Mouse (Mus musculus): ENCODE results near the gene Dusp22. TPM values are rescaled to one million over a fixed set of nuclear protein-coding genes. Genes with fewer than 3 reads are reported as not detected.

The Dusp22 gene
- polyA plus RNA-seq, 1 experiment from 2014 or later, result 16.1 TPM

DNA sequence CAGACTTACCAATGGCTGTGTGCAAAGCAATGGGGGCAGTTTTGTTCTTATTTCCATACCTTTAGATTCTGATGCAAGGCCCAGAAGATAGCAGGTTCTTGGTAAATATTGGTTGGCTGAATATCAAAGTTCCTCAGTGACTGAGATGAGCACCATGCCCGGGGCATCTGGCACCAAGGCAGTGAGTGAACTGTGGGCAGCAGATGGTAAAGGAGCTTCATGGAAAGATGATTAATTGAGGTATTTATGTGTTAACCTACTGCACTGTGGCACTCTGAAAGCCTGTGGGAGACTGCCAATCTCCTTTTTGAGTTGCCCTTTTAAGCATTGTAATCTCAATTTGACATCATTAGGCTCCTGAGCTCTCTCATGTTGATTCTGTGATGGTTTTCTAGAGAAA, 9.1 kb upstream of the Dusp22 start:
- Histone ChIP-seq H3K36me3 (no peaks in the 10 kb centered on the region), H3K9me3 (no peaks in the 10 kb centered on the region), H3K4me3 (no peak overlapping the region), H3K27ac (replicated peaks) (no peak overlapping the region), H3K9ac (replicated peaks) (no peak overlapping the region), H3K27me3 (no peaks in the 10 kb centered on the region), H3K4me1 (no peaks in the 10 kb centered on the region), H3K4me2 (replicated peaks) (no peak overlapping the region)
- no peak for ATAC-seq (ENCODE audit: low FRiP score, low read depth)
- WGBS, result 82% methylated on average over 1 of the region's 1 CpGs

GRCm38 (mm10) chr13:30653051-30653450, 6.7 kb upstream of the Dusp22 start:
- Histone ChIP-seq H3K4me3 (no peak overlapping the region), H3K36me3 (no peaks in the 10 kb centered on the region), H3K27me3 (no peaks in the 10 kb centered on the region), H3K9ac (replicated peaks) (no peak overlapping the region), H3K9me3 (no peaks in the 10 kb centered on the region), H3K4me1 (no peaks in the 10 kb centered on the region), H3K27ac (replicated peaks) (no peak overlapping the region), H3K4me2 (replicated peaks) (no peak overlapping the region)
- 64% methylated on average over 4 of the region's 4 CpGs for WGBS
- ATAC-seq (ENCODE audit: low FRiP score, low read depth), result no peak

DNA sequence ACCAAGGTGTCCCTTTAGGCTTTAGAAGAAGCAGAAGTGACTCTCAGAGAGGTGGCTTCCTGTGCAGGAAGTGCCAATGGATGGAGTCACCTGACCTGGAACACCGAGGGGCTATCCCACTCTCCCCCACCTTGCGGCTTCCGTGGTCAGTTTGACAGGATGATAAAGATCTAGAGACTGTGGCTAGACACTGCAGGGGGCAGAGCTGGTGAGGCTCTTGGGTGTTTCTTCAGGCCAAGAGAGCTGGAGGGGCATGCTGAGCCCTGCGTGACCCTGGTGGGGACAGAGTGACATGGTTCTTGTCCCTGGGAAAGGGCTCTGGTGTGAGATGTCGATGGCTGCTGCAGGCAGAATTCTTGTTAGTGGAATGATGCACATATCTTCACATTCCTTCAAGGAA, 5.3 kb upstream of the Dusp22 start:
- Histone ChIP-seq H3K27ac (replicated peaks) (no peak overlapping the region), H3K27me3 (no peaks in the 10 kb centered on the region), H3K4me3 (no peak overlapping the region), H3K9me3 (no peaks in the 10 kb centered on the region), H3K9ac (replicated peaks) (no peak overlapping the region), H3K4me1 (no peaks in the 10 kb centered on the region; the same call in 1 of the 2 replicates), H3K36me3 (no peaks in the 10 kb centered on the region), H3K4me2 (replicated peaks) (no peak overlapping the region)
- WGBS, result 79% methylated on average over 5 of the region's 5 CpGs
- no peak for ATAC-seq (ENCODE audit: low FRiP score, low read depth)

- no peak overlapping the region for H3K4me2 ChIP-seq (replicated peaks)
- H3K4me1 ChIP-seq, result peaks cover 3% of the 10 kb centered on the region
- H3K4me3 ChIP-seq, result no peak overlapping the region
- H3K27me3 ChIP-seq, result no peaks in the 10 kb centered on the region
- 77% methylated on average over 5 of the region's 5 CpGs for WGBS
- H3K9me3 ChIP-seq, result no peaks in the 10 kb centered on the region
- H3K9ac ChIP-seq (replicated peaks), result no peak overlapping the region
- ATAC-seq (ENCODE audit: low FRiP score, low read depth), result no peak
- no peaks in the 10 kb centered on the region for H3K36me3 ChIP-seq
- no peak overlapping the region for H3K27ac ChIP-seq (replicated peaks)
These were observed 2.9 kb upstream of the Dusp22 start for GRCm38 (mm10) chr13:30656909-30657308.

DNA sequence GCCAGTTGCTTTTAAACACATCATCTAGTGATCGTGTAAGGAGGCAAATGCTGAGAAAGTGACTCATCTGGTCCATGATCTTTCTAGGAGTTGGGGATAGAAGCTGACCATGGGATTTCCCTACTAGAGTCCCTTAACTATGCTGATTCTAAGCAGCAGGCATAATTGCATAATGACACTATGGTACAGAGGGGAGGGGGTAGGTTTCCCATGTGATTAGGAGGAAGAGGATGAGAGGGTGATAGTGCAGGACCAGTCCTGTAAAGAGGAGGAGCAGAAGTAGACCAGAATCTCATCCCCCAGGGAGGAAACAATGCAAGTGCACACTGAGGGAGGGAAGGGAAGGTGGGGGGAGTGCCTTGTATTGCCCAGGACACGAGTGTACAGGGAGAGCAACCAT, 2.0 kb upstream of the Dusp22 start:
- no peak overlapping the region for H3K4me2 ChIP-seq (replicated peaks)
- no peaks in the 10 kb centered on the region for H3K27me3 ChIP-seq
- no peaks in the 10 kb centered on the region for H3K9me3 ChIP-seq
- ATAC-seq (ENCODE audit: low FRiP score, low read depth), result no peak
- H3K36me3 ChIP-seq, result no peaks in the 10 kb centered on the region
- no peak overlapping the region for H3K4me3 ChIP-seq
- H3K4me1 ChIP-seq, result peaks cover 3% of the 10 kb centered on the region
- H3K27ac ChIP-seq (replicated peaks), result no peak overlapping the region
- 62% methylated on average over 2 of the region's 2 CpGs for WGBS
- no peak overlapping the region for H3K9ac ChIP-seq (replicated peaks)

- Histone ChIP-seq H3K9ac (replicated peaks) (no peak overlapping the region), H3K4me2 (replicated peaks) (no peak overlapping the region), H3K4me3 (no peak overlapping the region), H3K27me3 (no peaks in the 10 kb centered on the region), H3K36me3 (no peaks in the 10 kb centered on the region), H3K4me1 (peaks cover 3% of the 10 kb centered on the region), H3K27ac (replicated peaks) (no peak overlapping the region), H3K9me3 (no peaks in the 10 kb centered on the region)
- 89% methylated on average over 2 of the region's 2 CpGs for WGBS
- ATAC-seq (ENCODE audit: low FRiP score, low read depth), result no peak
These were observed 1.4 kb upstream of the Dusp22 start for GRCm38 (mm10) chr13:30658201-30658996.

GRCm38 (mm10) chr13:30665261-30665660, 5.5 kb downstream of the Dusp22 start:
- no peak overlapping the region for H3K9ac ChIP-seq (replicated peaks)

GRCm38 (mm10) chr13:30666537-30666936, 6.7 kb downstream of the Dusp22 start:
- H3K27me3 ChIP-seq, result no peaks in the 10 kb centered on the region
- H3K4me2 ChIP-seq (replicated peaks), result no peak overlapping the region
- WGBS, result 92% methylated on average over 10 of the region's 10 CpGs
- H3K36me3 ChIP-seq, result no peaks in the 10 kb centered on the region
- ATAC-seq (ENCODE audit: low FRiP score, low read depth), result no peak
- no peak overlapping the region for H3K9ac ChIP-seq (replicated peaks)
- no peaks in the 10 kb centered on the region for H3K4me1 ChIP-seq
- H3K4me3 ChIP-seq, result no peak overlapping the region
- H3K27ac ChIP-seq (replicated peaks), result no peak overlapping the region
- H3K9me3 ChIP-seq, result no peaks in the 10 kb centered on the region

More at GRCm38 (mm10) chr13:30665261-30665660, 5.5 kb downstream of the Dusp22 start:
- Histone ChIP-seq H3K4me3 (no peak overlapping the region), H3K9me3 (no peaks in the 10 kb centered on the region), H3K36me3 (no peaks in the 10 kb centered on the region), H3K27me3 (no peaks in the 10 kb centered on the region), H3K27ac (replicated peaks) (no peak overlapping the region), H3K4me1 (peaks cover 3% of the 10 kb centered on the region; the same call in 1 of the 2 replicates), H3K4me2 (replicated peaks) (no peak overlapping the region)
- WGBS, result 92% methylated on average over 8 of the region's 8 CpGs
- no peak for ATAC-seq (ENCODE audit: low FRiP score, low read depth)

DNA sequence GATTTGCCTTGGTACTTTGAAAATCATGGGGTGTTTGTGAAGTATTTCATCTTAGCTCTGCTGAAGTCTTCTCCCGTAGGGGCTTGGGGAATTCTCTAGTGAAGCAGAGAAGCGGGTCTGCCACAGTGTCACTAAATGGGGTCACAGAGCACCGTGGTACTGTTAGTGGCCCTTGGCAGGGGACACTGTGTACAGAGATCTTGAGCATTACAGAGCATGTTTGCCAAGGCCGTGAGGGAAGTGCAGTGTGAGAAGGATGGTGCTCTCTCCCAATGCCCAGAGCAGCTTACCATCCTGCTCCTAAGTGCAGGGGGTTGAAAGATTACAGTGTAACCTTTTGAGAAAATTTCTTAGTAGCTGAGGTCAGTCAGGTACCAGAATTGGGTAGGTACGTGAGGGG, 8.5 kb downstream of the Dusp22 start:
- Histone ChIP-seq H3K27ac (replicated peaks) (no peak overlapping the region), H3K4me2 (replicated peaks) (no peak overlapping the region), H3K4me3 (no peak overlapping the region), H3K27me3 (no peaks in the 10 kb centered on the region), H3K36me3 (no peaks in the 10 kb centered on the region), H3K9me3 (no peaks in the 10 kb centered on the region), H3K4me1 (no peaks in the 10 kb centered on the region), H3K9ac (replicated peaks) (no peak overlapping the region)
- ATAC-seq (ENCODE audit: low FRiP score, low read depth), result no peak
- 85% methylated on average over 5 of the region's 5 CpGs for WGBS

DNA sequence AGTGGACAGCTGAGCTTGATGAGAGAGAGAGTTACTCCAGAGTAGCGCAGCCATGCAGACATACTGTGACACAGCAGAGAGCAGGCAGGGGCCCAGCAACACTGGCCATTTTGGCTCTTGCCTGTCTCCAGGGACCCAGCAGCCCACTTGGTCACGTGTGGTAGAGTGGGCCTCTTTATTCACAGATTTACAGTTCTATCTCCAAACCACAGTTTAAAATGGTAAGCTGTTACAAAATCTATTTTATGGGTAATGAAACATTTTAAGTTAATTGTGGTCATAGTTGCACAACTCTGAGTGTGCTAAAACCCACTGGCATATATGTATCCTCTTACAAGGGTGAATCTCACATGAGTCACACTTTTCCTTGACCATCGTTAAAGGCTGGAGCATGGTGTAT, 9.5 kb downstream of the Dusp22 start:
- no peak for ATAC-seq (ENCODE audit: low FRiP score, low read depth)
- H3K9me3 ChIP-seq, result no peaks in the 10 kb centered on the region
- H3K36me3 ChIP-seq, result no peaks in the 10 kb centered on the region
- H3K9ac ChIP-seq (replicated peaks), result no peak overlapping the region
- 90% methylated on average over 3 of the region's 3 CpGs for WGBS
- H3K4me1 ChIP-seq, result no peaks in the 10 kb centered on the region
- no peak overlapping the region for H3K4me3 ChIP-seq
- no peaks in the 10 kb centered on the region for H3K27me3 ChIP-seq
- H3K27ac ChIP-seq (replicated peaks), result no peak overlapping the region
- no peak overlapping the region for H3K4me2 ChIP-seq (replicated peaks)

GRCm38 (mm10) chr13:30673878-30674277, 14.1 kb downstream of the Dusp22 start:
- H3K9me3 ChIP-seq, result no peaks in the 10 kb centered on the region
- no peak overlapping the region for H3K27ac ChIP-seq (replicated peaks)
- no peak overlapping the region for H3K4me2 ChIP-seq (replicated peaks)
- 93% methylated on average over 5 of the region's 5 CpGs for WGBS
- no peaks in the 10 kb centered on the region for H3K4me1 ChIP-seq
- H3K36me3 ChIP-seq, result no peaks in the 10 kb centered on the region
- no peak for ATAC-seq (ENCODE audit: low FRiP score, low read depth)
- H3K9ac ChIP-seq (replicated peaks), result no peak overlapping the region
- no peaks in the 10 kb centered on the region for H3K27me3 ChIP-seq
- no peak overlapping the region for H3K4me3 ChIP-seq

DNA sequence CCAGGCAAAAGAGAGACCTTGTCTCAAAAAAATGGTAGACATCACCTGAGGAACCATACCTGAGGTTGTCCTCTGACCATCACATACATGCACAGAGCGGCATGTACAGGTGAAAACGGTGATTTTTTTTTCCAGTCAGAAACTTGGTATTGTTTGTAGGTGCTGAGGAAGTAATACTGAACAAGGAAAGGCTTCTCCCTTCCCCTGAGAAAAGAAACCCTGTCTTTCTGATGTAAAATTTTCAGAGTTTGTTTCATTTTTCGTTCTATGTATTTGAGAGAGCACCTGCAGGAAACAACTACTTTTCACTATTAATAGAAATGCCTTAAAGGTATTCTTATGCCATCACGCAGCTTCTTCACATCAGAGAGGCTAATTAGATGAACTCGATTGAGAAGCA, 19.0 kb downstream of the Dusp22 start:
- H3K9me3 ChIP-seq, result no peaks in the 10 kb centered on the region
- H3K9ac ChIP-seq (replicated peaks), result no peak overlapping the region
- H3K36me3 ChIP-seq, result no peaks in the 10 kb centered on the region
- H3K27me3 ChIP-seq, result no peaks in the 10 kb centered on the region
- H3K4me3 ChIP-seq, result no peak overlapping the region
- 94% methylated on average over 5 of the region's 5 CpGs for WGBS
- no peak overlapping the region for H3K27ac ChIP-seq (replicated peaks)
- H3K4me2 ChIP-seq (replicated peaks), result no peak overlapping the region
- H3K4me1 ChIP-seq, result no peaks in the 10 kb centered on the region
- no peak for ATAC-seq (ENCODE audit: low FRiP score, low read depth)

- WGBS, result 59% methylated on average over 4 of the region's 4 CpGs
- ATAC-seq (ENCODE audit: low FRiP score, low read depth), result no peak
- Histone ChIP-seq H3K4me2 (replicated peaks) (no peak overlapping the region), H3K27ac (replicated peaks) (no peak overlapping the region), H3K27me3 (no peaks in the 10 kb centered on the region), H3K9me3 (no peaks in the 10 kb centered on the region), H3K4me1 (no peaks in the 10 kb centered on the region), H3K36me3 (no peaks in the 10 kb centered on the region), H3K9ac (replicated peaks) (no peak overlapping the region), H3K4me3 (no peak overlapping the region)
These were observed 22.1 kb downstream of the Dusp22 start for GRCm38 (mm10) chr13:30681866-30682265.
